Mouse (Mus musculus) intestine, embryonic 15.5 days (tissue): ENCODE data around the gene Pard6a. TPM values are rescaled to one million over a fixed set of nuclear protein-coding genes. Genes with fewer than 3 reads are reported as not detected.

ENCODE experiments used
- ATAC-seq: fragments of 200-750 bp; cut with Nextera tagmentation; 2 replicates; pipeline ENCODE4 v1.8.0; 2017; ENCODE audit warnings: moderate TSS enrichment, moderate library complexity
- H3K27ac ChIP-seq: fragments of 300-500 bp; sonication (generic); 2 replicates; pipeline ENCODE4 v1.5.1; 2015; ENCODE audit warnings: mild to moderate bottlenecking, inconsistent platforms
- H3K27me3 ChIP-seq: fragments of 300-500 bp; sonication (generic); replicated peaks from 2 replicates; pipeline ENCODE4 v1.6.1; 2015; ENCODE audit warnings: inconsistent platforms
- H3K36me3 ChIP-seq: fragments of 300-500 bp; sonication (generic); 2 replicates; pipeline ENCODE4 v1.6.1; 2015; ENCODE audit warnings: inconsistent platforms
- H3K4me1 ChIP-seq: fragments of 300-500 bp; sonication (generic); replicated peaks from 2 replicates; pipeline ENCODE4 v1.6.1; 2015; ENCODE audit warnings: inconsistent platforms
- H3K4me2 ChIP-seq: fragments of 300-500 bp; sonication (generic); replicated peaks from 2 replicates; pipeline ENCODE4 v1.6.1; 2015; ENCODE audit warnings: mild to moderate bottlenecking, inconsistent platforms
- H3K4me3 ChIP-seq: fragments of 300-500 bp; sonication (generic); replicated peaks from 2 replicates; pipeline ENCODE4 v1.5.1; 2015; ENCODE audit warnings: inconsistent platforms
- H3K9ac ChIP-seq: fragments of 300-500 bp; sonication (generic); 2 replicates; pipeline ENCODE4 v1.6.1; 2015; ENCODE audit warnings: inconsistent platforms
- H3K9me3 ChIP-seq: fragments of 300-500 bp; sonication (generic); 2 replicates; pipeline ENCODE4 v1.6.1; 2016; ENCODE audit warnings: inconsistent platforms
- WGBS: fragments of 180-500 bp; shearing (Covaris S2); methylation state at CpG from one replicate; pipeline ENCODE4 v1.1.7; 2015; 5-methylcytosine and 5-hydroxymethylcytosine counted together
- polyA plus RNA-seq: library from polyadenylated mRNA; unstranded; fragments of >200 nt; fragmentation: Nextera tagmentation; extraction: Ambion mirVana; gene quantifications from 2 replicates; pipeline ENCODE4 v1.2.1, GENCODE M21; 2015

The Pard6a gene
- polyA plus RNA-seq, 1 experiment from 2014 or later, result 13.4 TPM

DNA sequence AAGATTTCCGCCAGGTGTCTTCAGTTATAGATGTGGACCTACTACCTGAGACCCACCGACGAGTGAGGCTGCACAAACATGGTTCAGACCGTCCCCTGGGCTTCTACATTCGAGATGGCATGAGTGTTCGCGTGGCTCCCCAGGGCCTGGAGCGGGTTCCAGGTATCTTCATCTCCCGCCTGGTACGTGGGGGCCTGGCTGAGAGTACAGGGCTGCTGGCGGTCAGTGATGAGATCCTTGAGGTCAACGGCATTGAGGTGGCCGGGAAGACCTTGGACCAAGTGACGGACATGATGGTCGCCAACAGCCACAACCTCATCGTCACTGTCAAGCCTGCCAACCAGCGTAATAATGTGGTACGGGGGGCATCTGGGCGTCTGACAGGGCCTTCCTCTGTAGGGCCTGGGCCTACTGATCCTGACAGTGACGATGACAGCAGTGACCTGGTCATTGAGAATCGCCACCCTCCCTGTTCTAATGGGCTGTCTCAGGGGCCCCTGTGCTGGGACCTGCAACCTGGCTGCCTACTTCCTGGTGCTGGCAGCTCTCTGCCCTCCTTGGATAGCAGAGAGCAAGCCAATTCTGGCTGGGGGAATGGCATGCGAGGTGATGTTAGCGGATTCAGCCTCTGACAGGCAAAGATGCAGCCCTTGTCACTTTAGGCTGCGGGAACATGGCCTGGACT lies 1.9 kb downstream of the Pard6a start:
- H3K4me3 ChIP-seq, result no peak overlapping the region
- no peaks in the 10 kb centered on the region for H3K9me3 ChIP-seq
- no peak for ATAC-seq
- no peak overlapping the region for H3K4me2 ChIP-seq
- no peak overlapping the region for H3K27ac ChIP-seq
- 90% methylated on average over 24 of the region's 24 CpGs for WGBS
- H3K4me1 ChIP-seq, result peaks cover 21% of the 10 kb centered on the region
- peaks cover 10% of the 10 kb centered on the region; the same call in 1 of the 2 replicates for H3K36me3 ChIP-seq
- H3K27me3 ChIP-seq, result no peaks in the 10 kb centered on the region
- H3K9ac ChIP-seq, result no peak overlapping the region

DNA sequence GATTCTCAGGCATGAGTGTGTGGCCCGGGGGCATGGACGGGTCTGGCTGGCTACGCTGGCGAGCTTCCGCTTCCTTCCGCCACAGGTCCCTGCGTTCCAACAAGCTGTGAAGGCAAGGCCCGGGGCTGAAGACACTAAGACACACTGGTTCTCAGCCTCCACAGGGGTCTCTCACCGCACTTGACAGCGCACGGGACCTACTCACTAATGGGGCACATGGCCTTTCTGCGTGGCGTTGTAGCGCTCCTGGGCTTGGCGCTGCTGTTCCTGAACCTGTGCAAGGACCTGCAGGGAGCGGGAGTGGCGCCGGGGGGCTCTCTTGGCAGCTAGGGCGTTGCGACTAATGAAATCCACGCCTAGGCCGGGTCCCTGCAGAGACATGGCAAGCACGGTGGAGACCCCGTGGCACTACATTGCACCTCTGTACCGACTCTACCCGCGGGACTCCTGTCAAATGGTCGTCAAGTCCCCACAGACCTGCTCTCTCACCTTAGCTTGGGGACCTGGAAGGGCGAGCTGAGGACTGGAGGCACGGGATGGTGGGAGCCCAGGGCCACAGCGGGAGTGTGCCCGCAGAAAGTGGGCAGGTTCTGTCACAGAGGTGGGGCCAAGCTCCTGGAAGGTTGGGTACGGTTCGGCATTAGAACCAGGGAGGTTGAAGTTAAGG lies 3.3 kb downstream of the Pard6a start:
- ATAC-seq, result no peak
- H3K4me3 ChIP-seq, result no peak overlapping the region
- H3K4me1 ChIP-seq, result peaks cover 24% of the 10 kb centered on the region
- WGBS, result 94% methylated on average over 34 of the region's 34 CpGs
- H3K27me3 ChIP-seq, result no peaks in the 10 kb centered on the region
- H3K9ac ChIP-seq, result no peak overlapping the region
- H3K4me2 ChIP-seq, result no peak overlapping the region
- no peak overlapping the region for H3K27ac ChIP-seq
- peaks cover 10% of the 10 kb centered on the region; the same call in 1 of the 2 replicates for H3K36me3 ChIP-seq
- no peaks in the 10 kb centered on the region for H3K9me3 ChIP-seq

GRCm38 (mm10) chr8:105704955-105705354 lies 4.0 kb downstream of the Pard6a start:
- Histone ChIP-seq H3K9ac (no peak overlapping the region), H3K27ac (no peak overlapping the region), H3K9me3 (no peaks in the 10 kb centered on the region), H3K4me3 (no peak overlapping the region), H3K4me2 (no peak overlapping the region), H3K27me3 (no peaks in the 10 kb centered on the region), H3K4me1 (peaks cover 20% of the 10 kb centered on the region), H3K36me3 (peaks cover 10% of the 10 kb centered on the region; the same call in 1 of the 2 replicates)
- 92% methylated on average over 6 of the region's 6 CpGs for WGBS
- no peak for ATAC-seq

- no peak overlapping the region for H3K4me3 ChIP-seq
Observed at GRCm38 (mm10) chr8:105706426-105706825, 5.5 kb downstream of the Pard6a start.

DNA sequence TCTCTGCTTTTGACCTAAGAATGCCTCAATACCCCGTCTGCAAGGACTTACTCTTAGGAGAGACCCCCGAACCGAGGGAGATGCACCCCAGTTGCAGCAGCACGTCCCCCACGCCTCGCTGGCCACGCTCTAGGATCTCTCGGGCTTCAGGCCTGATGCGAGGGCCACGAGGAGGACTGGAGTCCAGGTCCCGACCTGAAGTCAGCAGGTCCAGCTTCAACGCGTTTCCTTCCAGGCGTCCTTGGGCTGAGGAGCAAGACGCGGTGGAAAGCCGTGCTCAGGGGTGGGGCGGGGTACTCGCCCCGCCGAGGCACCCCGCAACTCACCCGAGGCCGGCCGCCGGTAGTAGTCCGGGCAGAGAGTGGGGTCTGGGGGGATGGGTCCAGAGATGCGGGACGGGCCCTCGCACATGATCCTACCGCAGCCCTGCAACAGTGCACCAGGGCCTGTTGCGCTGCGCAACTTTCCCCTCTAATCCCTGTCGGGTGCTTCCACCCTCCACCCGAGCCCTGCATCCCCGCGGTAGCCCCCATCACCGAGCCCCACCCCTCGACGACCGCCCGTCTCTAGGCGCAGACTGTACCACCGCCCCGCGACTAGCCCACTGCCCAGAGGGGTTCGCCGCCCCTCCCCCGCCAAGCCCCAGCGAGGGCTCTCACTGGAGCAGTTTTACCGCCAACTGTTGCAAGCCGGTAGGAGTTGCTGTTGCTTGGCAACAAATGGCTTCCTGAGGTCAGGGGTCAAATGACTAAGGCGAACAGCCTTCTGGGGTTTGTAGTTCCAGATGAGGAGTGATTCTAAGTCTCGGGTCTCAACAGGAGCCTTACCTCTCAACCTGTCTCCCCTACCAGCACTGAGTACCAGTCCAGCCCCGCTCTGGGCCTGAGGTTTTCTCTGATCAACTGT lies 6.8 kb downstream of the Pard6a start, which contains the start of the genes 4933405L10Rik and Enkd1:
Gene 4933405L10Rik, plus strand, starts transcription at position 158 of the 906 bp plus-strand sequence.
Gene Enkd1, minus strand, starts transcription at position 713 of the 906 bp plus-strand sequence.
- H3K9me3 ChIP-seq, result no peaks in the 10 kb centered on the region
- H3K4me2 ChIP-seq, result peak within 1 kb of the TSS; percentile 98
- no peak within 1 kb of the TSS for H3K27ac ChIP-seq
- peaks cover 10% of the 10 kb centered on the region; the same call in 1 of the 2 replicates for H3K36me3 ChIP-seq
- peaks cover 9% of the 10 kb centered on the region; the same call in 1 of the 2 replicates for H3K4me1 ChIP-seq
- peak within 1 kb of the TSS; percentile 57 for H3K9ac ChIP-seq
- ATAC-seq, result peak; percentile 84
- H3K27me3 ChIP-seq, result no peaks in the 10 kb centered on the region
- WGBS, result under 1% methylated on average over 55 of the region's 55 CpGs
- peak within 1 kb of the TSS; percentile 78 for H3K4me3 ChIP-seq

More at GRCm38 (mm10) chr8:105706426-105706825, 5.5 kb downstream of the Pard6a start:
- Histone ChIP-seq H3K27me3 (no peaks in the 10 kb centered on the region), H3K36me3 (peaks cover 10% of the 10 kb centered on the region; the same call in 1 of the 2 replicates), H3K9me3 (no peaks in the 10 kb centered on the region), H3K9ac (no peak overlapping the region), H3K4me2 (no peak overlapping the region), H3K4me1 (peaks cover 16% of the 10 kb centered on the region), H3K27ac (no peak overlapping the region)
- ATAC-seq, result no peak
- 83% methylated on average over 12 of the region's 12 CpGs for WGBS

GRCm38 (mm10) chr8:105708675-105709074 lies 7.7 kb downstream of the Pard6a start:
- no peaks in the 10 kb centered on the region for H3K27me3 ChIP-seq
- H3K27ac ChIP-seq, result no peak overlapping the region
- peaks cover 7% of the 10 kb centered on the region; the same call in 1 of the 2 replicates for H3K36me3 ChIP-seq
- H3K9me3 ChIP-seq, result no peaks in the 10 kb centered on the region
- peaks cover 9% of the 10 kb centered on the region; the same call in 1 of the 2 replicates for H3K4me1 ChIP-seq
- no peak for ATAC-seq
- no peak overlapping the region for H3K4me2 ChIP-seq
- 92% methylated on average over 8 of the region's 8 CpGs for WGBS
- H3K4me3 ChIP-seq, result no peak overlapping the region
- no peak overlapping the region for H3K9ac ChIP-seq

GRCm38 (mm10) chr8:105709317-105709716 lies 8.4 kb downstream of the Pard6a start:
- H3K9me3 ChIP-seq, result no peaks in the 10 kb centered on the region

DNA sequence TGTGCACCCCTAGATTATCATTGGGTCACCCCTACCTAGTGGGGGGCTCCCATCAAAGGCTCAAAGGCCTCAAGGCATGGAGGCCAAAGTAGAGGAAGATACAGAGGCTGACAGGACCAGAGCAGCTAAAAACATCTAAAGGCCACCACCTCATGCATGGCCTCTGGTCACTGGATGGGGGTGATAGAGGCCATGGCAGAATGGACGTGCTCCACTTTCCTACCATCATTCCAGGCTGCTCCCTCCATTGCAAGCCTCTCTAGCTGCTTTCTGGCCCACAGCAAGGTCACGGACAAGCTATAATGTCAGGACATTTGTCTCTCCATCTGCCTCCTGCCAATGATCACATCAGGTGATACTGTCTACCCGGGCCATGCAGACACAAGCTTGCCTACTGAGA lies 11.3 kb downstream of the Pard6a start:
- WGBS, result 80% methylated on average over 3 of the region's 3 CpGs
- H3K4me3 ChIP-seq, result no peak overlapping the region
- H3K36me3 ChIP-seq, result no peaks in the 10 kb centered on the region
- no peak overlapping the region for H3K9ac ChIP-seq
- no peak for ATAC-seq
- H3K4me1 ChIP-seq, result peaks cover 6% of the 10 kb centered on the region; the same call in 1 of the 2 replicates
- H3K27ac ChIP-seq, result no peak overlapping the region
- no peak overlapping the region for H3K4me2 ChIP-seq
- no peaks in the 10 kb centered on the region for H3K27me3 ChIP-seq
- H3K9me3 ChIP-seq, result no peaks in the 10 kb centered on the region

More at GRCm38 (mm10) chr8:105709317-105709716, 8.4 kb downstream of the Pard6a start:
- Histone ChIP-seq H3K27ac (no peak overlapping the region), H3K4me1 (peaks cover 9% of the 10 kb centered on the region; the same call in 1 of the 2 replicates), H3K9ac (no peak overlapping the region), H3K27me3 (no peaks in the 10 kb centered on the region), H3K4me3 (no peak overlapping the region), H3K4me2 (no peak overlapping the region), H3K36me3 (0 out of 2 replicates have a peak, but pooled peaks cover 2% of the 10 kb centered on the region)
- 73% methylated on average over 14 of the region's 14 CpGs for WGBS
- ATAC-seq, result no peak

GRCm38 (mm10) chr8:105714139-105714538 lies 13.2 kb downstream of the Pard6a start:
- WGBS, result 4% methylated on average over 3 of the region's 3 CpGs
- Histone ChIP-seq H3K36me3 (no peaks in the 10 kb centered on the region), H3K9me3 (no peaks in the 10 kb centered on the region), H3K4me3 (no peak overlapping the region), H3K9ac (no peak overlapping the region), H3K27me3 (no peaks in the 10 kb centered on the region), H3K4me2 (no peak overlapping the region), H3K4me1 (no peaks in the 10 kb centered on the region), H3K27ac (no peak overlapping the region)
- peak; percentile 72 for ATAC-seq

GRCm38 (mm10) chr8:105715042-105715441 lies 14.1 kb downstream of the Pard6a start:
- Histone ChIP-seq H3K9me3 (no peaks in the 10 kb centered on the region), H3K4me2 (no peak overlapping the region), H3K4me3 (no peak overlapping the region), H3K9ac (no peak overlapping the region), H3K4me1 (no peaks in the 10 kb centered on the region), H3K27me3 (no peaks in the 10 kb centered on the region), H3K36me3 (no peaks in the 10 kb centered on the region), H3K27ac (no peak overlapping the region)
- ATAC-seq, result no peak
- 72% methylated on average over 6 of the region's 6 CpGs for WGBS

- Histone ChIP-seq H3K4me2 (no peak overlapping the region), H3K4me3 (no peak overlapping the region), H3K4me1 (no peaks in the 10 kb centered on the region), H3K36me3 (no peaks in the 10 kb centered on the region), H3K9me3 (no peaks in the 10 kb centered on the region), H3K9ac (no peak overlapping the region), H3K27ac (no peak overlapping the region), H3K27me3 (no peaks in the 10 kb centered on the region)
- ATAC-seq, result no peak
- WGBS, result 92% methylated on average over 15 of the region's 15 CpGs
Observed at GRCm38 (mm10) chr8:105716302-105716945, 15.5 kb downstream of the Pard6a start.
